Mouse (Mus musculus) testis, adult 2 months (tissue): ENCODE results near the gene H2-Ob. TPM values are rescaled to one million over a fixed set of nuclear protein-coding genes. Genes with fewer than 3 reads are reported as not detected.
A peak's percentile ranks its signal among the peaks of the same experiment; 100 is the strongest.

ENCODE experiments used
- H3K27ac ChIP-seq: fragments of 200-500 bp; 2 replicates; pipeline ENCODE4 v1.5.1; 2012; ENCODE audit warnings: low read depth, low read length; ENCODE audit not compliant: control insufficient read depth, insufficient read depth
- H3K27me3 ChIP-seq: fragments of 200-500 bp; 2 replicates; pipeline ENCODE4 v1.6.1; 2012; ENCODE audit warnings: mild to moderate bottlenecking, low read length, moderate library complexity; ENCODE audit not compliant: control insufficient read depth, insufficient read depth
- H3K36me3 ChIP-seq: fragments of 200-500 bp; 2 replicates; pipeline ENCODE4 v1.6.1; 2012; ENCODE audit warnings: mild to moderate bottlenecking, low read length; ENCODE audit not compliant: control insufficient read depth, insufficient read depth
- H3K4me1 ChIP-seq: fragments of 200-500 bp; 2 replicates; pipeline ENCODE4 v1.6.1; 2012; ENCODE audit warnings: low read length; ENCODE audit not compliant: control insufficient read depth, insufficient read depth
- H3K4me3 ChIP-seq: fragments of 200-500 bp; 2 replicates; pipeline ENCODE4 v1.5.1; 2012; ENCODE audit warnings: low read depth, mild to moderate bottlenecking, low read length, moderate library complexity, mixed read lengths; ENCODE audit not compliant: control insufficient read depth
- CTCF ChIP-seq: fragments of 200-500 bp; IDR thresholded peaks from 2 replicates; pipeline ENCODE4 v1.5.1; 2012; ENCODE audit warnings: low read depth, mild to moderate bottlenecking, inconsistent platforms, low read length, moderate library complexity; ENCODE audit not compliant: control insufficient read depth, insufficient read depth, insufficient replicate concordance
- POLR2A ChIP-seq: fragments of 200-500 bp; IDR thresholded peaks from 2 replicates; pipeline ENCODE4 v1.6.1; 2012; ENCODE audit warnings: low read depth, mild to moderate bottlenecking, inconsistent platforms, low read length, moderate library complexity; ENCODE audit not compliant: control insufficient read depth
- polyA plus RNA-seq: library from polyadenylated mRNA; depleted of rRNA; stranded (reverse); fragments of >200 nt; gene quantifications from 2 replicates; pipeline ENCODE4 v1.2.3, GENCODE M21; 2012

H2-Ob gene
- polyA plus RNA-seq, 1 experiment, result 0.06 TPM

- H3K36me3 ChIP-seq, result no peaks in the 10 kb centered on the region
Measured at GRCm38 (mm10) chr17:34207866-34208265, 30.8 kb upstream of the H2-Ob start.

DNA sequence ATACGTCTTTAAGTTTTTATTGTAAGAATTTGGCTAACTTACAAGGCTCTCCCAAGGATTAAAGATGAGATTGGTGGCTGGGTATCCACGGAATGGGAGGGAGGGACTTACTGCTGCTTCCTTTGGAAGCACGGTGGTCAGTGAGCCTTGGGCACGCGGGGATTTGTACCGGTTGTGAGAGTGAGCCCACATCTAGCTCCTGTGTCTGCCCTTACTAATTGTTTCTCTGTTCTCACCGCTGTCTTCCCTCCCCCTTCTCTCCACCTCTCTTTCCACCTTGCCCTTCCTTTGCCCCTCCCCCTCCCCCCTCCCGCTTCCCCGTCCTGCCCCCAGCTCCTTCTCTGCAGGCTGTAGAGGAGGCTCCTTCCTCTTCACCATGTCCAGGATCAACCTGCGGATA is 30.3 kb upstream of the H2-Ob start:
- Histone ChIP-seq H3K4me3 (no peak overlapping the region), H3K36me3 (no peaks in the 10 kb centered on the region), H3K27me3 (no peaks in the 10 kb centered on the region), H3K27ac (no peak overlapping the region), H3K4me1 (no peaks in the 10 kb centered on the region; the same call in 1 of the 2 replicates)
- TF ChIP-seq CTCF (no peak), POLR2A (no peak)

More at GRCm38 (mm10) chr17:34207866-34208265, 30.8 kb upstream of the H2-Ob start:
- no peaks in the 10 kb centered on the region for H3K27me3 ChIP-seq
- TF ChIP-seq CTCF, result no peak
- no peak for TF ChIP-seq POLR2A
- H3K27ac ChIP-seq, result no peak overlapping the region
- H3K4me1 ChIP-seq, result no peaks in the 10 kb centered on the region; the same call in 1 of the 2 replicates
- no peak overlapping the region for H3K4me3 ChIP-seq

DNA sequence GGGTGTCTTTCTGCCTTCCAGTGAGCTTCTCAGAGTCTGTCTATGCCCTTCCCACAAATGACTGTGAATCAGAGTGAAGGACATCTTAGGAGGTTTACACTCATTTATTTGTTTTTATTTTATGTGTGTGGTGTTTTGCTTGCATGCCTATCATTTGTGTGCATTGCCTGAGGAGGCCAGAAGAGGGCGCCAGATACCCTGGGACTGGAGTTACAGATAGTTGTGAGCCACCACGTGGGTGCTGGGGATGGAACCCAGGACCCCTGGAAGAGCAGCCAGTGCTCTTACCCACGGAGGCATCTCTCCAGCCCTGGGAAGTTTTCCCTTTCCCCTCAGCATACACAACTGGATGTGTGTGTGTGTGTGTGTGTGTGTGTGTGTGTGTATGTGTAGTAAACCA is 29.0 kb upstream of the H2-Ob start:
- no peaks in the 10 kb centered on the region for H3K36me3 ChIP-seq
- H3K4me1 ChIP-seq, result peaks cover 6% of the 10 kb centered on the region
- H3K27me3 ChIP-seq, result no peaks in the 10 kb centered on the region; the same call in 1 of the 2 replicates
- H3K27ac ChIP-seq, result no peak overlapping the region
- no peak for TF ChIP-seq POLR2A
- peak; percentile 80; the same call in 1 of the 2 replicates for TF ChIP-seq CTCF
- no peak overlapping the region for H3K4me3 ChIP-seq

DNA sequence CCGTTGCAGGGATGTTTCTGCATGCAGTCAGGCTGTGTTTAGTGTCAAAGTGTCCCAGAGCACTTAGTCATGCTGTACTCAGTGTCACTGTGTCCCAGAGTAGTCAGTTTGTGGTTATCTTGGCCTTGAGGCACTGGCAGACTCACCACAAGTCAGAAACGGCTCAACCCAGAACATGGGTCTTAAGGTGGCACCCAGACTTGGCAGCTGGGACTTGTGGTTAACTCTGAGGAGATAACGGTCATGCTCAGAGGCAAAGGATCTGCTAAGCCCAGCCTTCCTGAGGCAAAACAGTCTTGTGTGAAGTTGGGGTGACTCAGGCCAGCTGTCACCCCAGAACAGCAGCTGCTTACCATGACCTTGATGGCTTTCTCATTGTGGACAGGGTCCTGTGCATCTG is 28.1 kb upstream of the H2-Ob start:
- H3K36me3 ChIP-seq, result no peaks in the 10 kb centered on the region
- TF ChIP-seq POLR2A (no peak), CTCF (no peak)
- H3K4me1 ChIP-seq, result peaks cover 6% of the 10 kb centered on the region
- no peak overlapping the region for H3K4me3 ChIP-seq
- H3K27ac ChIP-seq, result no peak overlapping the region
- no peaks in the 10 kb centered on the region; the same call in 1 of the 2 replicates for H3K27me3 ChIP-seq

GRCm38 (mm10) chr17:34211746-34212365 is 26.8 kb upstream of the H2-Ob start:
- Histone ChIP-seq H3K27me3 (no peaks in the 10 kb centered on the region; the same call in 1 of the 2 replicates), H3K4me1 (peaks cover 6% of the 10 kb centered on the region), H3K4me3 (no peak overlapping the region), H3K36me3 (no peaks in the 10 kb centered on the region), H3K27ac (no peak overlapping the region)
- TF ChIP-seq CTCF (no peak), POLR2A (no peak)

DNA sequence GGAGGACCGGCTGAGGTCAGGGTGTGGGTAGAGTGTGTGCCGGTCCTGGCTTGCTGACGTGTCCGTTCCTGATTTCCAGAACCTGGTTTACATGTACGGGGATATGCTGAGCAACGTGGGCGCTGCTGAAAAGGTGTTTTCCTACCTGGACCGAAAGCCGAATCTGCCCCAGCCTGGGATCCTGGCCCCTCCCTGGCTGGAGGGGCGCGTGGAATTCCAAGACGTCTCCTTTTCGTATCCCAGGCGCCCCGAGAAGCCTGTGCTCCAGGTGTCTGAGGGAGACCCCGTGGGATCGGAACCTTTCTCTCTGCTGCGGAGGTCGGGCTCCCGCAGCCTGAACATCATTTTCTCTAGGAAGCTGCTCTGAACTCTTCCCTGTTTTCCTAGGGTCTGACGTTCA is 24.8 kb upstream of the H2-Ob start:
- Histone ChIP-seq H3K27ac (no peak overlapping the region), H3K36me3 (no peaks in the 10 kb centered on the region), H3K27me3 (no peaks in the 10 kb centered on the region; the same call in 1 of the 2 replicates), H3K4me1 (peaks cover 9% of the 10 kb centered on the region), H3K4me3 (no peak overlapping the region)
- TF ChIP-seq CTCF (no peak), POLR2A (no peak)

DNA sequence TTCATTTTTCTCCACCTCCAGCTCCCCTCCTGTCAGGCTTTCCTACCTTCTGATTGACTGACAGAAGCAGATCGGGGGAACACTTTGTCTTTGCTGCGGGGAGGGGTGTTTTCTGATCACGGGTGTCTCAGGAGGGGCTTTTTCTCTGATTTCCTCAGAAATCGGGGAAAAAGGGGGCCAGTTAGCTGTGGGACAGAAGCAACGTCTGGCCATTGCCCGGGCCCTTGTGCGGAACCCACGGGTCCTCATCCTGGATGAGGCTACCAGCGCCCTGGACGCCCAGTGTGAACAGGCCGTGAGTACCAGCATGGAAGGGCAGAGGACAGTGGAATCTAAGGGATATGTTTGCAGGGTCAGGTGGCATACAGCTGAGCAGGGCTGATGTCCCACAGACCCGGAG is 23.5 kb upstream of the H2-Ob start:
- no peak for TF ChIP-seq CTCF
- no peak for TF ChIP-seq POLR2A
- Histone ChIP-seq H3K27ac (no peak overlapping the region), H3K27me3 (no peaks in the 10 kb centered on the region; the same call in 1 of the 2 replicates), H3K36me3 (no peaks in the 10 kb centered on the region), H3K4me1 (peaks cover 9% of the 10 kb centered on the region), H3K4me3 (no peak overlapping the region)

- Histone ChIP-seq H3K4me1 (peaks cover 9% of the 10 kb centered on the region), H3K27me3 (no peaks in the 10 kb centered on the region; the same call in 1 of the 2 replicates), H3K36me3 (no peaks in the 10 kb centered on the region), H3K4me3 (no peak overlapping the region), H3K27ac (no peak overlapping the region)
- no peak for TF ChIP-seq POLR2A
- TF ChIP-seq CTCF, result no peak
Measured at GRCm38 (mm10) chr17:34217216-34217928, 21.3 kb upstream of the H2-Ob start.
